Mouse (Mus musculus) ES-Bruce4 (cell line): ENCODE results near the gene Rapgef5.

Experiments used
- CTCF ChIP-seq: IDR thresholded peaks from one replicate; pipeline ENCODE4 v1.8.1; 2011; ENCODE audit warnings: low read depth, low read length
- EP300 ChIP-seq: IDR thresholded peaks from 2 replicates; pipeline ENCODE4 v1.6.1; 2011; ENCODE audit warnings: low read depth, low read length; ENCODE audit not compliant: insufficient read depth
- POLR2A ChIP-seq: IDR thresholded peaks from one replicate; pipeline ENCODE4 v1.8.1; 2011; ENCODE audit warnings: low read length; ENCODE audit not compliant: insufficient read depth

DNA sequence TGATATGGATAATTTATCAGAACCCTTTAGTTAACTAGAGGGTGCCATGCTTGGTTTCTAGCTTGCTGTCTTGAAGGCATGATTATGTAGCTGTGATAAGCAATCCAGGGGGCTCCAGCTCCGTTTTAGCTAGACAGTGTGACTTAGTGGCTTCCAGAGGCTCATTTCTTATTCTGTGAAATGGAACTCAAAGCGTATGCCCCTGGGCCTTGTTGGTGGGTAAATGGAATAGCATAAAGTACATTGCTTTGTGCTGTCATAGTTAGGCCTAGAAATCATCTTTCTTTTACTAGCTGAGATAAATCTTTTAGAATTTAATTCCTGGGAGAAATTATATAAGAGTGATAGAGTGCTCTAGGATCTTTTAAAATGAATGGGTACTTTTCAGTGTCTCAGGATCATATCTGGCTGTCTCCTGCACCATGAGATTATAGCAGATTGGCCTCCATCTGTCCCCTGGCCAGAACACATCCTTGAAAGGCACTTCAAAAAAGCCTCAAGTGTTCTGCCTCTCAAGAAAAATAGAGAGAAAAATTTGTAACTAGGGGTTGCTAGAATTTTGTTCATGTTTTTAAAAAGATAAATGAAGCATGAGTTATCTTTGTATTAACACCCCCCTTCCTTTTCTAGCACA, 120.0 kb downstream of the Rapgef5 start:
- TF ChIP-seq POLR2A (no peak), CTCF (no peak), EP300 (no peak)
